Mouse (Mus musculus) gastrocnemius, postnatal 4 days (tissue): ENCODE measurements around the gene Tmem222. TPM values are rescaled to one million over a fixed set of nuclear protein-coding genes. Genes with fewer than 3 reads are reported as not detected.

Source experiments
- DNase-seq, 2 experiments: peaks; one replicate each; pipeline ENCODE4 v3.0.0; 2021 to 2022; ENCODE audit warnings: low spot score in 2 of 2, mixed read lengths in 2 of 2
- total RNA-seq, 2 experiments: library from RNA; stranded (reverse); gene quantifications; 2 replicates each; pipeline ENCODE4 v1.2.3; 2021

Tmem222 gene
- total RNA-seq, 2 experiments from 2014 or later, result 28.7 to 29.1 TPM

GRCm38 (mm10) chr4:133253412-133253811 is 24.2 kb downstream of the Tmem222 start:
- no peak for DNase-seq

GRCm38 (mm10) chr4:133252089-133252488 is 25.5 kb downstream of the Tmem222 start:
- DNase-seq, result no peak

GRCm38 (mm10) chr4:133251214-133251613 is 26.4 kb downstream of the Tmem222 start:
- DNase-seq, result no peak

GRCm38 (mm10) chr4:133250609-133251008 is 27.0 kb downstream of the Tmem222 start:
- DNase-seq, result peak; percentile 81 to 84

- DNase-seq, result no peak
Measured at GRCm38 (mm10) chr4:133247806-133248449, 29.7 kb downstream of the Tmem222 start.

- no peak for DNase-seq
Measured at GRCm38 (mm10) chr4:133247072-133247471, 30.5 kb downstream of the Tmem222 start.

GRCm38 (mm10) chr4:133244289-133244688 is 33.3 kb downstream of the Tmem222 start:
- no peak for DNase-seq

GRCm38 (mm10) chr4:133243538-133243937 is 34.1 kb downstream of the Tmem222 start:
- no peak for DNase-seq

- no peak for DNase-seq
Measured at GRCm38 (mm10) chr4:133242710-133243109, 34.9 kb downstream of the Tmem222 start.

GRCm38 (mm10) chr4:133241910-133242309 is 35.7 kb downstream of the Tmem222 start:
- DNase-seq, result no peak

GRCm38 (mm10) chr4:133240934-133241908 is 36.4 kb downstream of the Tmem222 start:
- peak; percentile 80 to 89 for DNase-seq

- peak in 1 of 2 experiments; percentile 44 for DNase-seq
Measured at GRCm38 (mm10) chr4:133240490-133240921, 37.1 kb downstream of the Tmem222 start, which contains the start of gene Map3k6. Gene Map3k6, plus strand, starts transcription at chr4:133240818.

- DNase-seq, result no peak
Measured at GRCm38 (mm10) chr4:133237911-133238310, 39.7 kb downstream of the Tmem222 start.

- DNase-seq, result no peak
Measured at GRCm38 (mm10) chr4:133235415-133235814, 42.2 kb downstream of the Tmem222 start.

GRCm38 (mm10) chr4:133234771-133235170 is 42.8 kb downstream of the Tmem222 start:
- DNase-seq, result no peak

GRCm38 (mm10) chr4:133233285-133233976 is 44.2 kb downstream of the Tmem222 start:
- no peak for DNase-seq

GRCm38 (mm10) chr4:133229582-133229981 is 48.0 kb downstream of the Tmem222 start:
- no peak for DNase-seq

- no peak for DNase-seq
Measured at GRCm38 (mm10) chr4:133227636-133228035, 50.0 kb downstream of the Tmem222 start.

- DNase-seq, result no peak
Measured at GRCm38 (mm10) chr4:133226073-133226472, 51.5 kb downstream of the Tmem222 start.

GRCm38 (mm10) chr4:133223875-133224274 is 53.7 kb downstream of the Tmem222 start:
- DNase-seq, result peak in 1 of 2 experiments; percentile 7

- DNase-seq, result no peak
Measured at GRCm38 (mm10) chr4:133221701-133222100, 55.9 kb downstream of the Tmem222 start.
